Mouse (Mus musculus) kidney, embryonic 14.5 days (tissue): ENCODE results near the gene Klhl22. TPM values are rescaled to one million over a fixed set of nuclear protein-coding genes. Genes with fewer than 3 reads are reported as not detected.

Experiments
- ATAC-seq: fragments of 200-750 bp; cut with Nextera tagmentation; 2 replicates; pipeline ENCODE4 v1.8.0; 2017; ENCODE audit warnings: moderate number of reproducible peaks, mild to moderate bottlenecking, moderate TSS enrichment, moderate library complexity; ENCODE audit not compliant: low FRiP score, low TSS enrichment
- H3K27ac ChIP-seq: fragments of 300-500 bp; sonication (generic); 2 replicates; pipeline ENCODE4 v1.5.1; 2014; ENCODE audit warnings: low read depth, mild to moderate bottlenecking, low read length, moderate library complexity, mixed read lengths
- H3K27me3 ChIP-seq: fragments of 300-500 bp; sonication (generic); 2 replicates; pipeline ENCODE4 v1.6.1; 2014; ENCODE audit warnings: mild to moderate bottlenecking, low read length; ENCODE audit not compliant: control insufficient read depth, insufficient read depth
- H3K36me3 ChIP-seq: fragments of 300-500 bp; sonication (generic); 2 replicates; pipeline ENCODE4 v1.6.1; 2014; ENCODE audit warnings: low read length, mixed read lengths; ENCODE audit not compliant: control insufficient read depth, insufficient read depth
- H3K4me1 ChIP-seq: fragments of 300-500 bp; sonication (generic); 2 replicates; pipeline ENCODE4 v1.6.1; 2014; ENCODE audit warnings: low read length, mixed read lengths; ENCODE audit not compliant: control insufficient read depth, insufficient read depth
- H3K4me2 ChIP-seq: fragments of 300-500 bp; sonication (generic); replicated peaks from 2 replicates; pipeline ENCODE4 v1.6.1; 2014; ENCODE audit warnings: low read depth, mild to moderate bottlenecking, low read length
- H3K4me3 ChIP-seq: fragments of 300-500 bp; sonication (generic); 2 replicates; pipeline ENCODE4 v1.5.1; 2014; ENCODE audit warnings: mild to moderate bottlenecking, low read length
- H3K9ac ChIP-seq: fragments of 300-500 bp; sonication (generic); 2 replicates; pipeline ENCODE4 v1.6.1; 2014; ENCODE audit warnings: low read depth, mild to moderate bottlenecking, low read length, moderate library complexity
- H3K9me3 ChIP-seq: fragments of 300-500 bp; sonication (generic); 2 replicates; pipeline ENCODE4 v1.6.1; 2016; ENCODE audit warnings: low read length; ENCODE audit not compliant: control insufficient read depth
- WGBS: fragments of 180-500 bp; shearing (Covaris S2); extraction: QIAGEN DNeasy Blood & Tissue Kit; methylation state at CpG from one replicate; pipeline ENCODE4 v1.1.7; 2014; 5-methylcytosine and 5-hydroxymethylcytosine counted together
- polyA plus RNA-seq: library from polyadenylated mRNA; unstranded; fragments of >200 nt; fragmentation: Nextera tagmentation; extraction: Ambion mirVana; gene quantifications from 2 replicates; pipeline ENCODE4 v1.2.1, GENCODE M21; 2014

Klhl22 gene
- polyA plus RNA-seq: 42.6 and 70.3 TPM in 2 replicates

DNA sequence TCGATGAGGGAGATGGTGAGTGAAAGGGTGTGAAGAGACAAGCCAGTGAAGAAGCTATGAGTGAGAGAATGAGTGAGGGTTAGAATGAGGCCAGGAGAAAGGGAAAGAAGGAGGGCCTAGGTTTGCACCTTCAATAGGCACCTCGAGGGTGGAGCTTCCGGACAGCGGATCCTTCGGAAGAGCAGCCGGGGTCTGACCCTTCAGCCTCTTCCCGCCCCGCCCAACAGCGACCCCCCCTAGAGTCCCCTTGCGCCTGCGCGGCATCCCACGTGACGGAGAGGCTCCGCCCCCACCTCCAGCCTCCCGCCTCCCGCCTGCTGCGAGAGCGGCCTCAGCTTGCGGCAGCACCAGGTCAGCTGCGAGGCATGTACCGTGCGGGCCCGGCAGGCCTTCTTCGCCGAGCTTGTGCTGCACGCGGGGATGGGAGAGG, at the start of gene Klhl22:
Gene Klhl22, plus strand, starts transcription at position 275 of the 430 bp plus-strand sequence.
- peak within 1 kb of the TSS; percentile 95 for H3K4me2 ChIP-seq
- under 1% methylated on average over 28 of the region's 28 CpGs for WGBS
- H3K4me3 ChIP-seq: peak within 1 kb of the TSS; percentile 73
- no peaks in the 10 kb centered on the region for H3K9me3 ChIP-seq
- ATAC-seq: peak; percentile 92
- H3K27ac ChIP-seq: peak within 1 kb of the TSS; percentile 48
- H3K4me1 ChIP-seq: peaks cover 9% of the 10 kb centered on the region; the same call in 1 of the 2 replicates
- H3K9ac ChIP-seq: peak within 1 kb of the TSS; percentile 95
- no peaks in the 10 kb centered on the region for H3K27me3 ChIP-seq
- peaks cover 10% of the 10 kb centered on the region; the same call in 1 of the 2 replicates for H3K36me3 ChIP-seq

DNA sequence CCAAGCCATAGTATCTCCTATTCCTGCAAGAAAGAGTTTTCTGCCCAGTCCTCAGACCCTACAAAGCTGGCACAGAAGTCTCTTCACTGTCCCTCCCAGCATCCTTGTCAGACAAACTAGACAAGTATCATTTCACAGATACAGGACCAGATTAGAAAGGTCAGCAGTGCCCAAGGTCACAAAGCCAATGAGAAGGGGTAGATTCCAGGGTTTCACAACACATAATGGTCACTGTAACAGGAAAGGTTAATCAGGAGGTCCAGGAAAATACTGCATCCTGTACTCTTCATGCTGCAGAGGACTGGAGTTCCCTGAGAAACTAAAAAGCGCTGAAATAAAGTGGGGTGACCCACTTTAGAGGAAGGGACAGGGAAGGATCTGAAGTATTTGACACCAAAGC, 41.6 kb upstream of the Klhl22 start:
- H3K9ac ChIP-seq: no peak overlapping the region
- no peak overlapping the region for H3K4me2 ChIP-seq
- H3K4me1 ChIP-seq: peaks cover 8% of the 10 kb centered on the region
- WGBS: 87% methylated on average over 1 of the region's 1 CpGs
- H3K27ac ChIP-seq: no peak overlapping the region
- H3K9me3 ChIP-seq: no peaks in the 10 kb centered on the region
- H3K4me3 ChIP-seq: no peak overlapping the region
- no peaks in the 10 kb centered on the region for H3K27me3 ChIP-seq
- no peaks in the 10 kb centered on the region for H3K36me3 ChIP-seq
- no peak for ATAC-seq

DNA sequence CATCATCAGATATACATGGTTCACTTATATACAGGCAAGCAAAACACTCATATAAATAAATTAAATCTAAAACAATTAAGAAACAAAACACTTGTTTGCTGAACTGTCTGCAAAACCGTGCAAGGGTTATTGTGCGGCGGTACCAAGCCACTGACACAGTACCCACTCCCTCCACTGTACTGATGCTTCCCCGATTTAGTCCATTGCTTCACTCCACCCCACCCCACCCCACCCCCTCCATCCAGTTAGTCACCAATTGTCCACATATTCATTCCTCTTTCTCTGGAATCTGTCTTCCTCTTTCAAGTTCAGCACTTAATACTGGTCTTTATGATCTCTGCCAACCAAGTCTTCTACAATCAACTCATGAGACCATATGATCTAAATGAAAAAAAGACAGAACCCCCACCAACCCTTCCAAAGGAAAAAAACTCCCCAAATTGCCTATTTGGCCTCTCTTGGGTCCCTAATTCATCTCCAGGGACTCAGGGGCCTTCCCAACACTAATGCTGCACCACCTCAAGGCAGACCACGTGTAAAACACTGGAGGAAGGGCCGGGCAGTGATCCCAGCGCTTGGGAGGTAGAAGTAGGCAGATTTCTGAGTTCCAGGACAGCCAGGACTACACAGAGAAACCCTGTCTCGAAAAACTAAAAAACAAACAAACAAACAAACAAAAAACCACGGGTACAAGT, 38.2 kb upstream of the Klhl22 start:
- 71% methylated on average over 9 of the region's 9 CpGs for WGBS
- H3K9ac ChIP-seq: peak overlapping the region; percentile 90
- peak overlapping the region; percentile 92 for H3K4me2 ChIP-seq
- peaks cover 8% of the 10 kb centered on the region for H3K4me1 ChIP-seq
- no peaks in the 10 kb centered on the region for H3K9me3 ChIP-seq
- ATAC-seq: no peak
- no peaks in the 10 kb centered on the region for H3K36me3 ChIP-seq
- H3K27me3 ChIP-seq: no peaks in the 10 kb centered on the region
- H3K27ac ChIP-seq: no peak overlapping the region
- H3K4me3 ChIP-seq: peak overlapping the region; percentile 91

GRCm38 (mm10) chr16:17721822-17722460, 37.5 kb upstream of the Klhl22 start:
- ATAC-seq: 0 out of 2 replicates have a peak, but pooled peaks have one; percentile 8
- H3K27me3 ChIP-seq: no peaks in the 10 kb centered on the region
- WGBS: 6% methylated on average over 10 of the region's 10 CpGs
- peak overlapping the region; percentile 80; the same call in 1 of the 2 replicates for H3K27ac ChIP-seq
- no peaks in the 10 kb centered on the region for H3K9me3 ChIP-seq
- H3K9ac ChIP-seq: peak overlapping the region; percentile 90
- peak overlapping the region; percentile 91 for H3K4me3 ChIP-seq
- H3K4me1 ChIP-seq: peaks cover 8% of the 10 kb centered on the region
- H3K36me3 ChIP-seq: no peaks in the 10 kb centered on the region
- H3K4me2 ChIP-seq: peak overlapping the region; percentile 92

DNA sequence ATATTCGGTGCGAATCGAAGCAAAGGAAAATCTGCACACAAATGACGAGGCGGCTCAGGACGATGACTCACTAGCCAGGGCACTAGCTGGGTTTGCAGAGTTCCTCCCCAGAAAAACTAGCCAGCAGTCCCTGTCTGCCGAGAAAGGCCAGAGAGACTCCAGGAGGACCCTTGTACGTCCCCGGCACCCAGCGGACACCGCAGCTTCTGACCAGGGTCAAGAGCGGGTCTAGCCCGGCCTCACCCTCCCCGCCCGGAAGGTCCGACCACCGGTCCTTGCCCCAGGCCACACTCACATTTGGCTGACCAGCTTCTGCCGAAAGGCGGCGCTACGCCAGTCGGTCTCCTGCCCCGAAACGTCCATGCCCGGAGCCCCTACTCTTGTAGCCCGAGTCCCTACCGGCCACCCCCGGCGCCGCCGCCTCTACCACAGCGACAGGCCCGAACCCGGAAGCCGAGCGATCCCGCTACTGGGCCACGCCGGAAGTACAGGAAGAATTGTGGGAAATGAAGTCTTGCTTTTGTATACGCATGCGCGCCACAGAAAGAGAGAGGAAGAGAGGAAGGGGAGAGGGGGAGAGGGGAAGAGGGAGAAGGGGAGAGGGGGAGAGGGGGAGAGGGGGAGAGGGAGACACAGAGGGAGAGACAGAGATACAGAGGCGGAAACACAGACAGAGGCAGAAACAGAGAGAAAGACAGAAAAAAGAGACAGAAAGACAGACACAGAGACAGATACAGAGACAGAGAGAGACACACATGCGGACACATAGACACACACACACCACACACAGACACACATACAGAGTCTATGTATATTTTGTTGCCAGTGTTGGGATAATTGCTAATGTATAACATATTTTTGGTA, 36.7 kb upstream of the Klhl22 start:
- Histone ChIP-seq H3K27ac (peak overlapping the region; percentile 80), H3K27me3 (no peaks in the 10 kb centered on the region), H3K9me3 (no peaks in the 10 kb centered on the region), H3K36me3 (no peaks in the 10 kb centered on the region), H3K4me1 (peaks cover 8% of the 10 kb centered on the region), H3K4me2 (peak overlapping the region; percentile 92), H3K9ac (peak overlapping the region; percentile 90), H3K4me3 (peak overlapping the region; percentile 91)
- 2% methylated on average over 43 of the region's 44 CpGs for WGBS
- ATAC-seq: peak; percentile 89

DNA sequence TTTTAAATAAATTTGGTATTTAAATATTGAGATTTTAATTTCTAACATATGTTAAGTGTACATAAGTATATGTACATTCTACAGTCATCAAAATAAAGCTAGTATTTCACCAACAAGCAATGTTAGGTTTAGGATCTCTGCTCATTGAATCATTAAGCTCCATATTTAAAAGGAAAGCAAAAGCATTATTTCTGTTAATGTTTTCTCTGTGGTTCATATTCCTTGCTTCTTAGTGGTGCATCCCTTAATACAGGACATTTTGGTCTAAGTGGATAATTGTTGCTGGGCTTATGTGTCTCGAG, 36.1 kb upstream of the Klhl22 start:
- Histone ChIP-seq H3K27me3 (no peaks in the 10 kb centered on the region), H3K27ac (no peak overlapping the region), H3K9ac (no peak overlapping the region), H3K4me2 (no peak overlapping the region), H3K4me3 (no peak overlapping the region), H3K4me1 (peaks cover 8% of the 10 kb centered on the region), H3K9me3 (no peaks in the 10 kb centered on the region), H3K36me3 (no peaks in the 10 kb centered on the region)
- 93% methylated on average over 1 of the region's 1 CpGs for WGBS
- ATAC-seq: no peak

DNA sequence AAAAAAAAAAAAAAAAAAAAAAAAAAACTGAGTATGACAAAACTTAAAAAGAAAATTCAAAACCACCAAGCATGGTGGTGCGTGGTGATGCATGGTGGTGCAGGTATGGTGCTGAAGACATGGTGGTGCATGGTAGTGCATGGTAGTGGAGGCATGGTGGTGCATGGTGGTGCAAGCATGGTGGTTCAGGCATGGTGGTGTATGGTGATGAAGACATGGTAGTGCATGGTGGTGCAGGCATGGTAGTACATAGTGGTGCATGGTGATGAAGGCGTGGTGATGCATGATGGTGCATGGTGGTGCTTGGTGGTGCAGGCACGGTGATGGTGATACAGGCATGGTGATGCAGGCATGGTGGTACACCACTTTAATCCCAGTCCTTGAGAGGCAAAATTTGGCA, 35.0 kb upstream of the Klhl22 start:
- Histone ChIP-seq H3K27me3 (no peaks in the 10 kb centered on the region), H3K4me1 (peaks cover 8% of the 10 kb centered on the region), H3K4me3 (no peak overlapping the region), H3K9me3 (no peaks in the 10 kb centered on the region), H3K4me2 (no peak overlapping the region), H3K27ac (no peak overlapping the region), H3K36me3 (no peaks in the 10 kb centered on the region), H3K9ac (no peak overlapping the region)
- WGBS: 89% methylated on average over 3 of the region's 3 CpGs
- no peak for ATAC-seq

DNA sequence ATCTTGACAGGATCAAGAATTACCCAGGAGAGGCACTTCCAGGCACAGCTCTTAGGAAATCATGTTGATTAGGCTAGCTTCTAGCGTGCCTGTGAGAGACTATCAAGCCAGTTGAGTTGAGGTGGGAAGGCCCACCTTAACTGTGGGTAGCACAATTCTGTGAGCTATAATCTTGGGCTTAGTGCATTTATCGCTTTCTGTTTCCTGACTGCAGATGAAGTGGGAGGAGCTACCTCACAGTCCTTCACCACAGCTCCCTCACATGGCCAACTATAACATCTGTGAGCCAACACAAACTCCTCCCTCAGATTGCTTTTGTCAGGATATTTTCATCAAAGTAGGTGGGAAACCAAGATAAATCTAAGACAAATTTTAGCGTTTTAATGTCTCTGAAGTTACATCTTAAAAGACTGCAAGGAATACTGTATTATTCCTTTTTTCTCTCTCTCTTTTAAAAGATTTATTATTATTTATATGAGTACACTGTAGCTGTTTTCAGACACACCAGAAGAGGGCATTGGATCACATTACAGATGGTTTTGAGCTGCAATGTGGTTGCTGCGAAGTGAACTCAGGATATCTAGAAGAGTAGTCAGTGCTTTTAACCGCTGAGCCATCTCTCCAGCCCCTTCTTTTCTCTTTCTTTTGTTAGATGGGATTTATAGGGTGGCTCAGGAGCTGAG, 32.1 kb upstream of the Klhl22 start:
- ATAC-seq: no peak
- H3K36me3 ChIP-seq: no peaks in the 10 kb centered on the region
- H3K9ac ChIP-seq: no peak overlapping the region
- no peak overlapping the region for H3K4me2 ChIP-seq
- H3K27ac ChIP-seq: no peak overlapping the region
- no peaks in the 10 kb centered on the region for H3K4me1 ChIP-seq
- no peak overlapping the region for H3K4me3 ChIP-seq
- no peaks in the 10 kb centered on the region for H3K27me3 ChIP-seq
- no peaks in the 10 kb centered on the region for H3K9me3 ChIP-seq
- 12% methylated on average over 5 of the region's 5 CpGs for WGBS
